Mouse (Mus musculus): ENCODE data around the gene Gm10719. TPM values are rescaled to one million over a fixed set of nuclear protein-coding genes. Genes with fewer than 3 reads are reported as not detected.
"Not testable (repeated sequence)": the region's sequence is repeated elsewhere in the genome, so short reads cannot be mapped to it uniquely, and the experiment has no call there.

The Gm10719 gene
- polyA plus RNA-seq (2015; fragmentation: Nextera tagmentation; extraction: Ambion mirVana), result not detected in 2 replicates

DNA sequence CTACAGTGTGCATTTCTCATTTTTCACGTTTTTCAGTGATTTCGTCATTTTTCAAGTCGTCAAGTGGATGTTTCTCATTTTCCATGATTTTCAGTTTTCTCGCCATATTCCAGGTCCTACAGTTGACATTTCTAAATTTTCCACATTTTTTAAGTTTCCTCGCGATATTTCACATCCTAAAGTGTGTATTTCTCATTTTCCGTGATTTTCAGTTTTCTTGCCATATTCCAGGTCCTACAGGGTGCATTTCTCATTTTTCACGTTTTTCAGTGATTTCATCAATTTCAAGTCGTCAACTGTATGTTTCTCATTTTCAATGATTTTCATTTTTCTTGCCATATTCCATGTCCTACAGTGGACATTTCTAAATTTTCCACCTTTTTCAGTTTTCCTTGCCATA lies at the start of gene Gm10719:
TSS of gene Gm10719 (plus strand) at position 301 of the 400 bp plus-strand sequence.
- H3K36me3 ChIP-seq (ENCODE audit: control insufficient read depth, insufficient read depth, low read length); H3K9ac ChIP-seq (ENCODE audit: low read depth, low read length); H3K27ac ChIP-seq (ENCODE audit: low read depth, low read length); H3K4me1 ChIP-seq (ENCODE audit: control insufficient read depth, insufficient read depth, low read depth, low read length); H3K27me3 ChIP-seq (replicated peaks; ENCODE audit: control insufficient read depth, insufficient read depth, low read length); H3K4me2 ChIP-seq (ENCODE audit: low read length); ATAC-seq; H3K9me3 ChIP-seq (ENCODE audit: control insufficient read depth, low read length); H3K4me3 ChIP-seq (ENCODE audit: low read length): not testable (repeated sequence)
- no CpG with 5 or more reads among the region's 9 CpGs for WGBS

DNA sequence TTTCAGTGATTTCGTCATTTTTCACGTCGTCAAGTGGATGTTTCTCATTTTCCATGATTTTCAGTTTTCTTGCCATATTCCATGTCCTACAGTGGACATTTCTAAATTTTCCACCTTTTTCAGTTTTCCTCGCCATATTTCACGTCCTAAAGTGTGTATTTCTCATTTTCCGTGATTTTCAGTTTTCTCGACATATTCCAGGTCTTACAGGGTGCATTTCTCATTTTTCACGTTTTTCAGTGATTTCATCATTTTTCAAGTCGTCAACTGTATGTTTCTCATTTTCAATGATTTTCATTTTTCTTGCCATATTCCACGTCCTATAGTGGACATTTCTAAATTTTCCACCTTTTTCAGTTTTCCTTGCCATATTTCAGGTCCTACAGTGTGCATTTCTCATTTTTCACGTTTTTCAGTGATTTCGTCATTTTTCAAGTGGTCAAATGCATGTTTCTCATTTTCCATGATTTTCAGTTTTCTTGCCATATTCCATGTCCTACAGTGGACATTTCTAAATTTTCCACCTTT lies 16.7 kb upstream of the Gm10719 start, which contains the start of gene Gm10722:
TSS of gene Gm10722 (plus strand) at position 478 of the 528 bp plus-strand sequence.
- not testable (repeated sequence) for H3K27me3 ChIP-seq (replicated peaks; ENCODE audit: control insufficient read depth, insufficient read depth, low read length); H3K4me2 ChIP-seq (ENCODE audit: low read length); H3K4me1 ChIP-seq (ENCODE audit: control insufficient read depth, insufficient read depth, low read depth, low read length); H3K9ac ChIP-seq (ENCODE audit: low read depth, low read length); H3K4me3 ChIP-seq (ENCODE audit: low read length); ATAC-seq; H3K36me3 ChIP-seq (ENCODE audit: control insufficient read depth, insufficient read depth, low read length); H3K27ac ChIP-seq (ENCODE audit: low read depth, low read length); H3K9me3 ChIP-seq (ENCODE audit: control insufficient read depth, low read length)
- 72% methylated on average over 12 of the region's 12 CpGs for WGBS

DNA sequence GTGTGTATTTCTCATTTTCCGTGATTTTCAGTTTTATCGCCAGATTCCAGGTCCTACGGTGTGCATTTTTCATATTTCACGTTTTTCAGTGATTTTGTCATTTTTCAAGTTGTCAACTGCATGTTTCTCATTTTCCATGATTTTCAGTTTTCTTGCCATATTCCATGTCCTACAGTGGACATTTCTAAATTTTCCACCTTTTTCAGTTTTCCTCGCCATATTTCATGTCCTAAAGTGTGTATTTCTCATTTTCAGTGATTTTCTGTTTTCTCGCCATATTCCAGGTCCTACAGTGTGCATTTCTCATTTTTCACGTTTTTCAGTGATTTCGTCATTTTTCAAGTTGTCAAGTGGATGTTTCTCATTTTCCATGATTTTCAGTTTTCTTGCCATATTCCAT lies 16.2 kb upstream of the Gm10719 start:
- H3K9ac ChIP-seq (ENCODE audit: low read depth, low read length); H3K27me3 ChIP-seq (replicated peaks; ENCODE audit: control insufficient read depth, insufficient read depth, low read length); H3K9me3 ChIP-seq (ENCODE audit: control insufficient read depth, low read length); H3K36me3 ChIP-seq (ENCODE audit: control insufficient read depth, insufficient read depth, low read length); ATAC-seq; H3K4me1 ChIP-seq (ENCODE audit: control insufficient read depth, insufficient read depth, low read depth, low read length); H3K27ac ChIP-seq (ENCODE audit: low read depth, low read length); H3K4me3 ChIP-seq (ENCODE audit: low read length); H3K4me2 ChIP-seq (ENCODE audit: low read length): not testable (repeated sequence)
- 65% methylated on average over 8 of the region's 8 CpGs for WGBS

DNA sequence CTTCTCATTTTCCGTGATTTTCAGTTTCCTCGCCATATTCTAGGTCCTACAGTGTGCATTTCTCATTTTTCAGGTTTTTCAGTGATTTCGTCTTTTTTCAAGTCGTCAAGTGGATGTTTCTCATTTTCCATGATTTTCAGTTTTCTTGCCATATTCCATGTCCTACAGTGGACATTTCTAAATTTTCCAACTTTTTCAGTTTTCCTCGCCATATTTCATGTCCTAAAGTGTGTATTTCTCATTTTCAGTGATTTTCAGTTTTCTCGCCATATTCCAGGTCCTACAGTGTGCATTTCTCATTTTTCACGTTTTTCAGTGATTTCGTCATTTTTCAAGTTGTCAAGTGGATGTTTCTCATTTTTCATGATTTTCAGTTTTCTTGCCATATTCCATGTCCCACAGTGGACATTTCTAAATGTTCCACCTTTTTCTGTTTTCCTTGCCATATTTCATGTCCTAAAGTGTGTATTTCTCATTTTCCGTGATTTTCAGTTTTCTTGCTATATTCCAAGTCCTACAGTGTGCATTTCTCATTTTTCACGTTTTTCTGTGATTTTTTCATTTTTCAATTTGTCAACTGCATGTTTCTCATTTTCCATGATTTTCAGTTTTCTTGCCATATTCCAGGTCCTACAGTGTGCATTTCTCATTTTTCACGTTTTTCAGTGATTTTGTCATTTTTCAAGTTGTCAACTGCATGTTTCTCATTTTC lies 15.1 kb upstream of the Gm10719 start:
- ATAC-seq, result peak; percentile 88
- H3K36me3 ChIP-seq (ENCODE audit: control insufficient read depth, insufficient read depth, low read length); H3K27ac ChIP-seq (ENCODE audit: low read depth, low read length); H3K9ac ChIP-seq (ENCODE audit: low read depth, low read length); H3K4me3 ChIP-seq (ENCODE audit: low read length); H3K4me1 ChIP-seq (ENCODE audit: control insufficient read depth, insufficient read depth, low read depth, low read length); H3K27me3 ChIP-seq (replicated peaks; ENCODE audit: control insufficient read depth, insufficient read depth, low read length); H3K9me3 ChIP-seq (ENCODE audit: control insufficient read depth, low read length); H3K4me2 ChIP-seq (ENCODE audit: low read length): not testable (repeated sequence)
- WGBS, result 59% methylated on average over 8 of the region's 11 CpGs

DNA sequence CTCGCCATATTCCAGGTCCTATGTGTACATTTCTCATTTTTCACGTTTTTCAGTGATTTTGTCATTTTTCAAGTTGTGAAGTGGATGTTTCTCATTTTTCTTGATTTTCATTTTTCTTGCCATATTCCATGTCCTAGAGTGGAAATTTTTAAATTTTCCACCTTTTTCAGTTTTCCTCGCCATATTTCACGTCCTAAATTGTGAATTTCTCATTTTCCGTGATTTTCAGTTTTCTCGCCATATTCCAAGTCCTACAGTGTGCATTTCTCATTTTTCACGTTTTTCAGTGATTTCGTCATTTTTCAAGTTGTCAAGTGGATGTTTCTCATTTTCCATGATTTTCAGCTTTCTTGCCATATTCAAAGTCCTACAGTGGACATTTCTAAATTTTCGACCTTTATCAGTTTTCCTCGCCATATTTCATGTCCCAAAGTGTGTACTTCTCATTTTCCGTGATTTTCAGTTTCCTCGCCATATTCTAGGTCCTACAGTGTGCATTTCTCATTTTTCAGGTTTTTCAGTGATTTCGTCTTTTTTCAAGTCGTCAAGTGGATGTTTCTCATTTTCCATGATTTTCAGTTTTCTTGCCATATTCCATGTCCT lies 14.3 kb upstream of the Gm10719 start, which contains the start of gene Gm11168:
TSS of gene Gm11168 (plus strand) at position 553 of the 603 bp plus-strand sequence.
- WGBS, result 70% methylated on average over 6 of the region's 14 CpGs
- not testable (repeated sequence) for H3K27ac ChIP-seq (ENCODE audit: low read depth, low read length); H3K9me3 ChIP-seq (ENCODE audit: control insufficient read depth, low read length); H3K4me3 ChIP-seq (ENCODE audit: low read length); H3K4me2 ChIP-seq (ENCODE audit: low read length); ATAC-seq; H3K9ac ChIP-seq (ENCODE audit: low read depth, low read length); H3K4me1 ChIP-seq (ENCODE audit: control insufficient read depth, insufficient read depth, low read depth, low read length); H3K27me3 ChIP-seq (replicated peaks; ENCODE audit: control insufficient read depth, insufficient read depth, low read length); H3K36me3 ChIP-seq (ENCODE audit: control insufficient read depth, insufficient read depth, low read length)

DNA sequence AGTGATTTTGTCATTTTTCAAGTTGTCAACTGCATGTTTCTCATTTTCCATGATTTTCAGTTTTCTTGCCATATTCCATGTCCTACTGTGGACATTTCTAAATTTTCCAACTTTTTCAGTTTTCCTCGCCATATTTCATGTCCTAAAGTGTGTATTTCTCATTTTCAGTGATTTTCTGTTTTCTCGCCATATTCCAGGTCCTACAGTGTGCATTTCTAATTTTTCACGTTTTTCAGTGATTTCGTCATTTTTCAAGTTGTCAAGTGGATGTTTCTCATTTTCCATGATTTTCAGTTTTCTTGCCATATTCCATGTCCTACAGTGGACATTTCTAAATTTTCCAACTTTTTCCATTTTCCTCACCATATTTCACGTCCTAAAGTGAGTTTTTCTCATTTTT lies 11.0 kb upstream of the Gm10719 start:
- H3K9ac ChIP-seq (ENCODE audit: low read depth, low read length); H3K27ac ChIP-seq (ENCODE audit: low read depth, low read length); H3K36me3 ChIP-seq (ENCODE audit: control insufficient read depth, insufficient read depth, low read length); H3K4me2 ChIP-seq (ENCODE audit: low read length); H3K4me3 ChIP-seq (ENCODE audit: low read length); H3K4me1 ChIP-seq (ENCODE audit: control insufficient read depth, insufficient read depth, low read depth, low read length); H3K27me3 ChIP-seq (replicated peaks; ENCODE audit: control insufficient read depth, insufficient read depth, low read length); ATAC-seq; H3K9me3 ChIP-seq (ENCODE audit: control insufficient read depth, low read length): not testable (repeated sequence)
- 83% methylated on average over 1 of the region's 5 CpGs for WGBS

DNA sequence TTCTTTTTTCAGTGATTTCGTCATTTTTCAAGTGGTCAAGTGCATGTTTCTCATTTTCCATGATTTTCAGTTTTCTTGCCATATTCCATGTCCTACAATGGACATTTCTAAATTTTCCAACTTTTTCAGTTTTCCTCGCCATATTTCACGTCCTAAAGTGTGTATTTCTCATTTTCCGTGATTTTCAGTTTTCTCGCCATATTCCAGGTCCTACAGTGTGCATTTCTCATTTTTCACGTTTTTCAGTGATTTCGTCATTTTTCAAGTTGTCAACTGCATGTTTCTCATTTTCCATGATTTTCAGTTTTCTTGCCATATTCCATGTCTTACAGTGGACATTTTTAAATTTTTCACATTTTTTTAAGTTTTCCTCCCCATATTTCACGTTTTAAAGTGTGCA lies 10.6 kb upstream of the Gm10719 start:
- H3K27ac ChIP-seq (ENCODE audit: low read depth, low read length), result not testable (repeated sequence)

DNA sequence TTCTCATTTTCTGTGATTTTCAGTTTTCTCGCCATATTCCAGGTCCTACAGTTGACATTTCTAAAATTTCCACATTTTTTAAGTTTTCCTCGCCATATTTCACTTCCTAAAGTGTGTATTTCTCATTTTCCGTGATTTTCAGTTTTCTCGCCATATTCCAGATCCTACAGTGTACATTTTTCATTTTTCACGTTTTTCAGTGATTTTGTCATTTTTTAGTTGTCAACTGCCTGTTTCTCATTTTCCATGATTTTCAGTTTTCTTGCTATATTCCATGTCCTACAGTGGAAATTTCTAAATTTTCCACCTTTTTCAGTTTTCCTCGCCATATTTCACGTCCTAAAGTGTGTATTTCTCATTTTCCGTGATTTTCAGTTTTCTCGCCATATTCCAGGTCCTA lies 9.9 kb upstream of the Gm10719 start:
- H3K36me3 ChIP-seq (ENCODE audit: control insufficient read depth, insufficient read depth, low read length); H3K9me3 ChIP-seq (ENCODE audit: control insufficient read depth, low read length); H3K4me3 ChIP-seq (ENCODE audit: low read length); ATAC-seq; H3K9ac ChIP-seq (ENCODE audit: low read depth, low read length); H3K4me2 ChIP-seq (ENCODE audit: low read length); H3K4me1 ChIP-seq (ENCODE audit: control insufficient read depth, insufficient read depth, low read depth, low read length); H3K27ac ChIP-seq (ENCODE audit: low read depth, low read length); H3K27me3 ChIP-seq (replicated peaks; ENCODE audit: control insufficient read depth, insufficient read depth, low read length): not testable (repeated sequence)
- 75% methylated on average over 7 of the region's 9 CpGs for WGBS

More for the DNA sequence above, 10.6 kb upstream of the Gm10719 start:
- not testable (repeated sequence) for H3K27me3 ChIP-seq (replicated peaks; ENCODE audit: control insufficient read depth, insufficient read depth, low read length); H3K4me1 ChIP-seq (ENCODE audit: control insufficient read depth, insufficient read depth, low read depth, low read length); H3K36me3 ChIP-seq (ENCODE audit: control insufficient read depth, insufficient read depth, low read length); H3K9ac ChIP-seq (ENCODE audit: low read depth, low read length); H3K4me3 ChIP-seq (ENCODE audit: low read length); H3K4me2 ChIP-seq (ENCODE audit: low read length); H3K9me3 ChIP-seq (ENCODE audit: control insufficient read depth, low read length)
- ATAC-seq, result peak; percentile 80
- 73% methylated on average over 8 of the region's 8 CpGs for WGBS

DNA sequence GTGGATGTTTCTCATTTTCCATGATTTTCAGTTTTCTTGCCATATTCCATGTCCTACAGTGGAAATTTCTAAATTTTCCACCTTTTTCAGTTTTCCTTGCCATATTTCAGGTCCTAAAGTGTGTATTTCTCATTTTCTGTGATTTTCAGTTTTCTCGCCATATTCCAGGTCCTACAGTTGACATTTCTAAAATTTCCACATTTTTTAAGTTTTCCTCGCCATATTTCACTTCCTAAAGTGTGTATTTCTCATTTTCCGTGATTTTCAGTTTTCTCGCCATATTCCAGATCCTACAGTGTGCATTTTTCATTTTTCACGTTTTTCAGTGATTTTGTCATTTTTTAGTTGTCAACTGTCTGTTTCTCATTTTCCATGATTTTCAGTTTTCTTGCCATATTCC lies 7.9 kb upstream of the Gm10719 start:
- not testable (repeated sequence) for H3K4me1 ChIP-seq (ENCODE audit: control insufficient read depth, insufficient read depth, low read depth, low read length); H3K4me3 ChIP-seq (ENCODE audit: low read length); H3K36me3 ChIP-seq (ENCODE audit: control insufficient read depth, insufficient read depth, low read length); H3K9ac ChIP-seq (ENCODE audit: low read depth, low read length); H3K4me2 ChIP-seq (ENCODE audit: low read length); H3K27ac ChIP-seq (ENCODE audit: low read depth, low read length); H3K27me3 ChIP-seq (replicated peaks; ENCODE audit: control insufficient read depth, insufficient read depth, low read length); H3K9me3 ChIP-seq (ENCODE audit: control insufficient read depth, low read length)
- WGBS, result no CpG with 5 or more reads among the region's 5 CpGs
- ATAC-seq, result peak; percentile 56

Measured in hindbrain, embryonic 16.5 days (tissue).